Mouse (Mus musculus): ENCODE measurements around the gene Poglut1. TPM values are rescaled to one million over a fixed set of nuclear protein-coding genes. Genes with fewer than 3 reads are reported as not detected.

The Poglut1 gene
- total RNA-seq, 1 experiment from 2014 or later = 22.6 TPM

- ATAC-seq (replicated peaks; ENCODE audit: low read depth, poor library complexity, severe bottlenecking) = peak; percentile 77
These were observed 73.5 kb downstream of the Poglut1 start for GRCm38 (mm10) chr16:38476312-38477240.

- peak; percentile 45 for ATAC-seq (replicated peaks; ENCODE audit: low read depth, poor library complexity, severe bottlenecking)
These were observed 74.3 kb downstream of the Poglut1 start for GRCm38 (mm10) chr16:38475681-38476311.

Other genes starting within 250 kb of the Poglut1 start
- gene Maats1, start 208.1 kb downstream of the Poglut1 start, total RNA-seq (2017) = not detected in 2 replicates
- 270 and 347 TPM in 2 replicates for gene Cox17, start 203.3 kb downstream of the Poglut1 start, total RNA-seq (2017)
- gene Gm21987, start 203.2 kb downstream of the Poglut1 start, total RNA-seq (2017) = not detected in 2 replicates
- 0.09 TPM in 1 of 2 replicates, not detected in the other for gene Popdc2, start 188.0 kb downstream of the Poglut1 start, total RNA-seq (2017)
- not detected in 2 replicates for gene Pla1a, start 117.1 kb downstream of the Poglut1 start, total RNA-seq (2017)
- 13.7 and 17.3 TPM in 2 replicates for gene Adprh, start 97.6 kb downstream of the Poglut1 start, total RNA-seq (2017)
- gene Cd80, start 94.7 kb downstream of the Poglut1 start, total RNA-seq (2017) = 0.27 TPM in 1 of 2 replicates, not detected in the other
- gene Timmdc1, start 27.6 kb downstream of the Poglut1 start, total RNA-seq (2017) = 42.0 and 63.9 TPM in 2 replicates
- gene Tmem39a, start 8.4 kb upstream of the Poglut1 start, total RNA-seq (2017) = 30.0 and 76.3 TPM in 2 replicates
- gene Arhgap31, start 163.0 kb upstream of the Poglut1 start, total RNA-seq (2017) = 4.0 and 4.5 TPM in 2 replicates
- gene B4galt4, start 192.0 kb upstream of the Poglut1 start, total RNA-seq (2017) = 30.0 and 30.8 TPM in 2 replicates